Mouse (Mus musculus): ENCODE measurements around the gene Pik3r5. TPM values are rescaled to one million over a fixed set of nuclear protein-coding genes. Genes with fewer than 3 reads are reported as not detected.

Pik3r5 gene
- polyA plus RNA-seq, 1 experiment: 9.5 TPM

GRCm38 (mm10) chr11:68425492-68426315, 6.2 kb upstream of the Pik3r5 start:
- Histone ChIP-seq H3K4me3 (replicated peaks) (no peak overlapping the region), H3K27me3 (replicated peaks) (peaks cover 29% of the 10 kb centered on the region), H3K9me3 (0 out of 2 replicates have a peak, but pooled peaks cover 4% of the 10 kb centered on the region), H3K36me3 (replicated peaks; ENCODE audit: low read length) (no peaks in the 10 kb centered on the region), H3K4me1 (no peaks in the 10 kb centered on the region; the same call in 1 of the 2 replicates)
- TF ChIP-seq FLI1 (IDR thresholded peaks at IDR 0.05; ENCODE audit: low read length): no peak
- TF ChIP-seq GATA1 (IDR thresholded peaks at IDR 0.05; ENCODE audit: borderline replicate concordance, low read length): no peak

- H3K27me3 ChIP-seq (replicated peaks): peaks cover 33% of the 10 kb centered on the region
- no peak for TF ChIP-seq GATA1 (IDR thresholded peaks at IDR 0.05; ENCODE audit: borderline replicate concordance, low read length)
- no peak for TF ChIP-seq FLI1 (IDR thresholded peaks at IDR 0.05; ENCODE audit: low read length)
Measured at GRCm38 (mm10) chr11:68427083-68427570, 4.8 kb upstream of the Pik3r5 start.

GRCm38 (mm10) chr11:68430662-68431061, 1.3 kb upstream of the Pik3r5 start:
- Histone ChIP-seq H3K4me3 (replicated peaks) (peak overlapping the region; percentile 16), H3K36me3 (replicated peaks; ENCODE audit: low read length) (no peaks in the 10 kb centered on the region), H3K4me1 (peaks cover 18% of the 10 kb centered on the region), H3K27me3 (replicated peaks) (peaks cover 49% of the 10 kb centered on the region), H3K9me3 (0 out of 2 replicates have a peak, but pooled peaks cover 4% of the 10 kb centered on the region)
- no peak for TF ChIP-seq GATA1 (IDR thresholded peaks at IDR 0.05; ENCODE audit: borderline replicate concordance, low read length)
- no peak for TF ChIP-seq FLI1 (IDR thresholded peaks at IDR 0.05; ENCODE audit: low read length)

More at GRCm38 (mm10) chr11:68427083-68427570, 4.8 kb upstream of the Pik3r5 start:
- Histone ChIP-seq H3K9me3 (0 out of 2 replicates have a peak, but pooled peaks cover 4% of the 10 kb centered on the region), H3K4me3 (replicated peaks) (no peak overlapping the region), H3K36me3 (replicated peaks; ENCODE audit: low read length) (no peaks in the 10 kb centered on the region), H3K4me1 (peaks cover 12% of the 10 kb centered on the region)

GRCm38 (mm10) chr11:68432361-68433021, 570 bp downstream of the Pik3r5 start:
- no peak for TF ChIP-seq FLI1 (IDR thresholded peaks at IDR 0.05; ENCODE audit: low read length)
- TF ChIP-seq GATA1 (IDR thresholded peaks at IDR 0.05; ENCODE audit: borderline replicate concordance, low read length): no peak
- Histone ChIP-seq H3K4me3 (replicated peaks) (peak overlapping the region; percentile 91), H3K36me3 (replicated peaks; ENCODE audit: low read length) (no peaks in the 10 kb centered on the region), H3K9me3 (0 out of 2 replicates have a peak, but pooled peaks cover 4% of the 10 kb centered on the region), H3K4me1 (peaks cover 18% of the 10 kb centered on the region), H3K27me3 (replicated peaks) (peaks cover 46% of the 10 kb centered on the region)

- Histone ChIP-seq H3K27me3 (replicated peaks) (peaks cover 49% of the 10 kb centered on the region), H3K36me3 (replicated peaks; ENCODE audit: low read length) (no peaks in the 10 kb centered on the region), H3K9me3 (0 out of 2 replicates have a peak, but pooled peaks cover 4% of the 10 kb centered on the region), H3K4me3 (replicated peaks) (peak overlapping the region; percentile 35), H3K4me1 (peaks cover 18% of the 10 kb centered on the region)
- TF ChIP-seq GATA1 (IDR thresholded peaks at IDR 0.05; ENCODE audit: borderline replicate concordance, low read length) (no peak), FLI1 (IDR thresholded peaks at IDR 0.05; ENCODE audit: low read length) (no peak)
Measured at GRCm38 (mm10) chr11:68433534-68433933, 1.6 kb downstream of the Pik3r5 start.

- Histone ChIP-seq H3K4me3 (replicated peaks) (no peak overlapping the region), H3K27me3 (replicated peaks) (peaks cover 53% of the 10 kb centered on the region), H3K9me3 (0 out of 2 replicates have a peak, but pooled peaks cover 4% of the 10 kb centered on the region), H3K4me1 (peaks cover 18% of the 10 kb centered on the region), H3K36me3 (replicated peaks; ENCODE audit: low read length) (no peaks in the 10 kb centered on the region)
- TF ChIP-seq FLI1 (IDR thresholded peaks at IDR 0.05; ENCODE audit: low read length): no peak
- TF ChIP-seq GATA1 (IDR thresholded peaks at IDR 0.05; ENCODE audit: borderline replicate concordance, low read length): no peak
Measured at GRCm38 (mm10) chr11:68434697-68435096, 2.8 kb downstream of the Pik3r5 start.

GRCm38 (mm10) chr11:68435601-68436000, 3.7 kb downstream of the Pik3r5 start:
- peaks cover 18% of the 10 kb centered on the region for H3K4me1 ChIP-seq
- H3K4me3 ChIP-seq (replicated peaks): no peak overlapping the region
- no peaks in the 10 kb centered on the region for H3K36me3 ChIP-seq (replicated peaks; ENCODE audit: low read length)
- TF ChIP-seq FLI1 (IDR thresholded peaks at IDR 0.05; ENCODE audit: low read length): no peak
- TF ChIP-seq GATA1 (IDR thresholded peaks at IDR 0.05; ENCODE audit: borderline replicate concordance, low read length): no peak
- no peaks in the 10 kb centered on the region for H3K9me3 ChIP-seq
- H3K27me3 ChIP-seq (replicated peaks): peaks cover 50% of the 10 kb centered on the region

GRCm38 (mm10) chr11:68436376-68436775, 4.5 kb downstream of the Pik3r5 start:
- peaks cover 44% of the 10 kb centered on the region for H3K27me3 ChIP-seq (replicated peaks)
- no peak overlapping the region for H3K4me3 ChIP-seq (replicated peaks)
- peaks cover 14% of the 10 kb centered on the region for H3K4me1 ChIP-seq
- H3K36me3 ChIP-seq (replicated peaks; ENCODE audit: low read length): no peaks in the 10 kb centered on the region
- no peak for TF ChIP-seq FLI1 (IDR thresholded peaks at IDR 0.05; ENCODE audit: low read length)
- no peak for TF ChIP-seq GATA1 (IDR thresholded peaks at IDR 0.05; ENCODE audit: borderline replicate concordance, low read length)
- H3K9me3 ChIP-seq: no peaks in the 10 kb centered on the region

- Histone ChIP-seq H3K4me1 (no peaks in the 10 kb centered on the region), H3K36me3 (replicated peaks; ENCODE audit: low read length) (no peaks in the 10 kb centered on the region), H3K4me3 (replicated peaks) (no peak overlapping the region), H3K9me3 (no peaks in the 10 kb centered on the region), H3K27me3 (replicated peaks) (peaks cover 38% of the 10 kb centered on the region)
- TF ChIP-seq GATA1 (IDR thresholded peaks at IDR 0.05; ENCODE audit: borderline replicate concordance, low read length): no peak
- TF ChIP-seq FLI1 (IDR thresholded peaks at IDR 0.05; ENCODE audit: low read length): no peak
Measured at GRCm38 (mm10) chr11:68440100-68440499, 8.2 kb downstream of the Pik3r5 start.
